Mouse (Mus musculus) heart, postnatal 36 days (tissue): ENCODE data around the gene 1700019A02Rik. TPM values are rescaled to one million over a fixed set of nuclear protein-coding genes. Genes with fewer than 3 reads are reported as not detected.

ENCODE experiments used
- DNase-seq, 2 experiments: peaks; one replicate each; pipeline ENCODE4 v3.0.0; 2021 to 2022
- intact Hi-C: fragments of 180-260 bp; cut with DNase I; formaldehyde crosslinking; loops from one replicate; pipeline ENCODE4 v1.15.1; 2025
- total RNA-seq, 2 experiments: library from RNA; stranded (reverse); gene quantifications; 2 replicates each; pipeline ENCODE4 v1.2.3; 2021

1700019A02Rik gene
- not detected for total RNA-seq

DNA sequence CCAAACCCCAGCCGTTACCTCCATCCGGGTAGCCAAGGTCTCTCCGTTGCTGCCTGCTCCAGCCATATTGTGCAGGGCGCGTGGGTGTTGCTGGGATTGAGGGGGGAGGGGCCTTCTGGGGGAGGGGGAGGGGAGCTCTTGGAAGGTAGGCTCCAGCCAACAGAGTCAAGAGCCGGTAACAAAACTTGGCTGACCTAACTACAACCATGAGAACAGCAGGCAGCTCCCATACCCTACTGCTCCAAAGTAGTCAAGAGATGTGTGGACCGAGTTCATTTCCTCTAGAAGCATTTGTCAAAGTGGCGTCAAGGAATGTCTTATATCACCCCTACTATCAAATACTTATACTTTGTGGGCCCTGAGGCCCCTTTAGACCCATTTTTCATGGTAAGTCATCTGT, at the start of gene 1700019A02Rik:
Gene 1700019A02Rik, minus strand, starts transcription at position 101 of the 400 bp plus-strand sequence.
- intact Hi-C loops, result no loop called here
- no peak for DNase-seq

DNA sequence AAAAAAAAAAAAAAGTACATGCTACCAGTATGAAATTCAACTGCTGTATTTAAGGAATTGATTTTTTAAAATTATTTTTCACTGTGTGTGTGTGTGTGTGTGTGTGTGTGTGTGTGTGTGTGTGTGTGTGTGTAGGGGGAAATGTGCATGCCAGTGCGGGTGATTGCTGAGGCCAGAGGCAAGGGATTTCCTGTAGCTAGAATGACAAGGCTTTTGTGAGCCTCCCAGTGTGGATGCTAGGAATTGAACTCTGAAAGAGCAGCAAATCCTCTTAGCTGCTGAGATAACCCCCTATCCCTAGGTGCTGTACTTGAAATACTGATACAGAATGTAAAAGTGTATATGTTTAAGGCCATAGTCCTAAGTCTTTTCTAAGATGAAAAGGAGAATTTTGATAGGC, 38.6 kb upstream of the 1700019A02Rik start:
- no peak for DNase-seq
- intact Hi-C loops, result no loop called here

DNA sequence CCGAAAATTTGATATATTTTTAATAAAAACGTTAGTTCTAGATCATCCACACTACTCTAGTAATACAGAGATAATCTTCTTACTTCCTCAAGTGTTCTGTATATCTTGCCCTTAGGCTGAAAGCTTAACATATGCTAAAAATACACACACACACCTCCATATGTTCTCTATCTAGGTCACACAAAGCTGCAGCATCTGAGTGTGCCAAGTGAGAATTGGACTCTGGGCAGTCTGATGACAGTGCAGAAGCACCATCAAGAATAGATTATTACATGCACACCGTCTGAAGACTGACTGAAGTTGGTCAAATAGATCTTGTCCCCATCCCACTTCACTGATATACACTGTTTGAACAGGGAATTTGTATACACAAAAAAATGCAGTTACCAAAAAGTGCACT, 38.2 kb upstream of the 1700019A02Rik start:
- intact Hi-C loops, result no loop called here
- DNase-seq, result no peak

DNA sequence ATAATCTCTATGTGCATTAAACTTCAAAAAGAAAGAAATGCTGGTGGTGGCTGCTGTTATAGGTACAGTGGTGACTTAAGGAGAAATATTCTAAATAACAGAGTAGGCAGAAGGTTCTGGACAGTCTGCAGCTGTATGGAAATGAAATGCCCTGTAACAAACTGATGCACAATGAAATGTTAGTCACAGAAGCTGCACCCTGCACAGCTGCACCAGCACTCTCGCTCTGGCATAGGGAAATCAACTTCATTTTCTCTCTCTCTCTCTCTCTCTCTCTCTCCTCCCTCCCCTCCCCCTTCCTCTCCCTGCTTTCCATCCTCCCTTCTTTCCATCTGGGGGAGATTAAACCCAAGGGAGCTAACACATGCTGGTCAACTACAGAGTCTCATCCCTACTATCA, 37.3 kb upstream of the 1700019A02Rik start:
- intact Hi-C loops, result no loop called here

DNA sequence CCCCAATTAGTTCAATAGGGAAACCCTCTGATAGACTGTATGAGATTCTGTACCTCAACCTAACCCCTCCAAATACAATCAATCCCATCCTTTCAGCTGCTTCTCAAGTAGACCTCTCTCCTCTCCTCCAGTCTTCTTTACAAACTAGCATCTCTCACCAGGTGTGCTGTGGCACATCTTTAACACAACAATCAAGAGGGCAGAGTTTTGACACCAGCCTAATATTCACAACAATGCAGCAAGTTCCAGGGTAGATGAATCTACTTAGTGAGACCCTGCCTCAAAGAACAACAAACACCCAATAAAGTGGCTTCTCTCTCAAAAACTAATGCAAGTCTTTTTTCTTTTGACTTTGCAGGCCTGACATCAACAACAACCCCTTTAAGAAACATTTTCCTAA, 22.7 kb upstream of the 1700019A02Rik start:
- DNase-seq, result no peak
- intact Hi-C loops, result no loop called here

More for the DNA sequence above, 37.3 kb upstream of the 1700019A02Rik start:
- no peak for DNase-seq

DNA sequence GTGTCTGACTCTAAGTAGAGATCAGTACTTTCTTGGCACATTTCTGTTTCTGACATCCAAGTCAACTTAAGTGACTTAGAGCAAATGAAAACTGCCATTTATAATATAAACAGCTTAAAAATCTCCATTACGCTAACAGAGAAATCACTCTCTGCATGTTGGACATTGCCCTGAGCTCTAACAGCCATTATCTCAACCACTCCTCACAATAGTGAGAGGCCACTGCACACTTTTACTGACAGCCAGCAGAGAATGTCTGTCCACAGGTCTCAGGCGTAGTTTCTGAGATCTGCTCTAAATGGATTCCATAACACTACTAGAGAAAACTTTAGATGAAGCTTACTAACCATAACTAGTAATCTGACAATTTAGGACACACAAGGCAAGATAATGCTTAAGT, 16.5 kb upstream of the 1700019A02Rik start:
- no peak for DNase-seq
- intact Hi-C loops, result no loop called here

DNA sequence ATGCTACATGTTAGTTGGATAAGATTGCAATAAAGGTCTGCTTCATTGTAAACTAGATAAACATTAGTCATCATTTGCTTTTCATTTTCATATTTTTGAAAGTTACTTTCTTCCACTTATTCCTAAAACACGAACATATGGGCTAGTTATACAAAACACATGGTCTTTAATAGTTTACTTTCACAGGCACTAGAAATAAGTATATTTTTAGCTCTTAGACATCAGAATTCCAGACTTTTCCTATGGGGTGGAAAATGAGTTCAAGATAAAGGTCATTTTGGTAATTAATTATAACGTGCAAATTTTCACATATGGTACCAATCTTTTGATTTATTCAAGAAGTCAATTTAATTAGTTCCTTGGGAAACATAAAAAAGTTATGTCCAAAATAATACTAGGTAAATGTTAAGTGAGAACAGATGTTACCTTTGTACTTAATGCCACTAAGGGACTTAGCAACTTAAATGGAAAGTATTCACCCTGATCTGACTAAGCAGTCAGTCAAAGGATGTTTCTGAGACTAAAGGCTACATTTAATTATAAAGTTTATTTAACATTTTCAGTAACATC, 14.3 kb upstream of the 1700019A02Rik start:
- intact Hi-C loops, result no loop called here
- DNase-seq, result no peak

DNA sequence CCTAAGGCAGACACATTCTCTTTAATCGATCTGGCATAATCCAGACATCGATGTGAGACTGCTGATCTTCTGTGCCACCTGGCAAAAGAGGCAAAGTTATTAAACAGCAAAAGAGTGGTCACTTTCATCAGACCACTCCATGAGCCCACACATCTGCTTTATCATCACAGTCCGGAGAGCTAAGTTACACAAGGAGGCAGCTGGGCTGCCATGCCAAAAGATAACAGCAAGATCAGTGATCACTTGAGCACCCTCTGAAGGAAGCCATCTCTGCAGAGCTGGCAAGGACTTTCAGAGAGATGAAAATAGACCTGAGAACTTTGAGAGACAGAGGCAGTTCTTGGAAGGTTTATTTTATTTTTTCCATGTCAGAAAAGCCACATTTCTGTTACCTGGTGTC, 7.1 kb upstream of the 1700019A02Rik start:
- DNase-seq, result no peak
- intact Hi-C loops, result no loop called here

DNA sequence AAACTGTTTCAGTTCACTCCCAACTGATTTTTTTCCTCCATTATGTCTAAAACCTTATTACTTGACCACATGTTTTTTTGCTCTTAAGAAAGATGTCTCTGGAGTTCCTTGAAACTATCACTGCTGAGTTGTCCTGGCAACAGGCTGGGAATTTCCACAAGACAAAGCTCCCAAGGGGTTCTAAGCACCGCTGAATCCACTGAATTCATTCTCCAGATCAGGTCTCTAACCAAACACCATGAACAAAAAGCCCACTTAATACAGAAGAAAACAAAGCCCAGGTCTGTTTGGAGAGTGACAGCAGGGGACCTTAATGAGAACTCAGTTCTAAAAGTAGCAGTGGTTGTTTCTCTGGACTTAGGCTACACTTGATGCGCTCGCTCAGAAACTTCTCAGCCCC, 3.8 kb upstream of the 1700019A02Rik start:
- DNase-seq, result no peak
- intact Hi-C loops, result no loop called here

DNA sequence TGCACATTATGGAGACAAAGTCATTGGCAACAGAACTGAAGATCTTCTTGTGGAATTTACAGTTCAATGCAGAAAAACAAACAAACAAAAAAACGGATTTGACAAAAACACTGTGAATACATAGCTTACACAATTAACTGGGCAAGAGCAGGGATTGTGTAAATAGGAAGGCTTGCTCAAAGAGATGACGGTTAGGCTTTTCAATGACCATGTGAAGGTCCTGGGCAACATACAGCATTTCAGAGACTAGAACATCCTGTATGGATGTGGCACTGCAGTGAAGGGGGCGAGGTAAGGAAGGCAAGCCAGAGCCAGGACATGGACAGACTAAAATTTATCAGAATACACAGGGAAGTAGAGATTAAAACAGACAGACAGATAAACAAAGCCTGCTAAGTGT, 2.2 kb upstream of the 1700019A02Rik start:
- intact Hi-C loops, result no loop called here
- DNase-seq, result no peak

DNA sequence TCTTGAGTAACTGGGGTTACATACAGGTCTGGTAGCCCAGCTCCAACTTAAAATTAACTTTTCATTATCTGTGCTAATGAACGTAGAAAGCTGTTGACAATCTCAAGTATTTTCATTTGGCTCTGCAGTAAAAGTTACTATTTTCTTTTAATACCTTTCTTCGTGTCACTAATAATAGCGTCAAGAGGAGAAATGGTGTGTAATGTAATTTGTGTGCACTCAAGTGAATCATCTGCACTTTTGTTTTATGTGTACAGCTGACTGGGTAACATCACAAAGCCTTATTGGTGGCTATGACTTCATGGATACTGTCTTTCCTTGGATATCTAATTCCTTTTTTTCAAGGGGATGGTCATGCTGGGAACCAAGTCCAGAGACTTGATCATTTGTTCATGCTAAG, 1.1 kb downstream of the 1700019A02Rik start:
- DNase-seq, result no peak
- intact Hi-C loops, result no loop called here

DNA sequence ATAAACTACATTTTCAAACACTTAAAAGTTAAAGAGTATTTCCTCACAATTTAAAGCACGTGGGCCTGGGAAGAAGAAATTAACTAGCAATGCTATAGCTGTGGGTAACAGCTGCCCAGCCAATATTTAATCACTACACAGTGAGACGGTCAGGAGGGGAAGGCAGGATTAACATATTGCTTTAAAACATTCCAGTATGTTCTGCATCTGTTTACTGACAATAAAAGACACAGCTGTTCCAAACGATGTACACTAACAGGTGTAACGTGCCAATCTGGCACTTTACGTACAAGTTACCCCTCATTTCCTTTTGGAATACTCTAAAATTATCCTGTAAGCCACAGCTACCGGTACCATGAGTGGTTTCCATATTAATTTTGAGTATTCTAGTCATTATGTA, 29.7 kb downstream of the 1700019A02Rik start:
- no peak for DNase-seq
- intact Hi-C loops, result no loop called here

DNA sequence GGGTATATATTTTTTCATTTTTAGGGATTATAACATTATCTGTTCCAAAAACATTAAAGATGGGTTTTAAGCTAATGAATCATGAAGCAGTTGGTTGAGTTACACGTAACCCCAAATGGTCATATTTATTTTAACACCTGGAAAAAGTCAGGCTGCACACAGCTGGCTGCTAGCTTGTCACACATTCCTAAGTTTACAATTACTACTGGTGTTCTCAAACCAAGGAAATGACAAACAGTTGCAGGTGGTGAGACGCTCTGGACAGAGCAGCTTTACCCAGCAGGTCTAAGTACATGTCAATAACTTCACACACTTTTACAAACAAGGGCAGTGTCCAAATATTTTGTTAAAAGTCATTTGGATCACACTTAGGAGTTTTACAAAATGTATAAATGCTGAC, 64.4 kb downstream of the 1700019A02Rik start:
- DNase-seq, result no peak
- intact Hi-C loops, result no loop called here

DNA sequence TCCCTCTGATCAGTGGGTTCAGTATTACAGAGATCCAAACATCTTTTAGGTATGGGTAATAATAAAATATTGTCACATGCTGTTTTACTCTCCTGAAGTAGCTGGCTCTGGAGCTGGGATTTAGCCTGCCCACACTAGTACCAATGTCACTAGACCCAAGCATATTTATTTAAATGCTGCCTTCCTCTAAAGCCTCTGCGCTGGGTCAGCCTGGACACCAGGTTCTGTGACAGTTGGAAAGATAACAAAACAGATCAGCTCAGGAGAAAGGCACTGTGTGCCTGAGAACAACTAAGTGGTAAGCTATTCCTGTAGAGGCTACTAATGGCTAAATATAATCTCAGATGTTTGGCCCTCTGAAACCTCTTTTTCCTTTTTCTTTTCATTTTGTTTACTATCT, 76.9 kb downstream of the 1700019A02Rik start:
- intact Hi-C loops, result no loop called here
- DNase-seq, result peak in 1 of 2 experiments; percentile 2

Other genes with a start within 250 kb of the 1700019A02Rik start
- 1 to 10 TPM in 1 of 2 experiments, under 1 TPM in 1; 0.75 to 1.5 TPM for gene 1700019D03Rik, start 167.5 kb downstream of the 1700019A02Rik start, total RNA-seq
- gene Mstn, start 126.0 kb downstream of the 1700019A02Rik start, total RNA-seq, result under 1 TPM; 0.31 to 0.46 TPM
- 10 to 100 TPM in 1 of 2 experiments, 1 to 10 TPM in 1; 9.6 to 12.2 TPM for gene Pms1, start 109.4 kb upstream of the 1700019A02Rik start, total RNA-seq
- 10 to 100 TPM; 10.8 to 10.9 TPM for gene Ormdl1, start 109.5 kb upstream of the 1700019A02Rik start, total RNA-seq
- gene Gm28778, start 109.5 kb upstream of the 1700019A02Rik start, total RNA-seq, result not detected
- 10 to 100 TPM; 59.8 to 60.3 TPM for gene Osgepl1, start 126.0 kb upstream of the 1700019A02Rik start, total RNA-seq
- gene Asdurf, start 165.0 kb upstream of the 1700019A02Rik start, total RNA-seq, result 1 to 10 TPM in 1 of 2 experiments, not detected in 1; 2.2 TPM
- gene Gm28551, start 165.0 kb upstream of the 1700019A02Rik start, total RNA-seq, result not detected
- gene Asnsd1, start 165.1 kb upstream of the 1700019A02Rik start, total RNA-seq, result 10 to 100 TPM; 57.9 to 61.8 TPM